Mouse (Mus musculus) bone marrow, adult 2 months (tissue): Measurements from ENCODE around the gene Smim5. TPM values are rescaled to one million over a fixed set of nuclear protein-coding genes. Genes with fewer than 3 reads are reported as not detected.

Experiments
- H3K27ac ChIP-seq: fragments of 200-500 bp; 2 replicates; pipeline ENCODE4 v1.5.1; 2012; ENCODE audit warnings: low read depth, mild to moderate bottlenecking, control low read depth, inconsistent platforms, low read length; ENCODE audit not compliant: control insufficient read depth, poor library complexity, insufficient read depth
- H3K4me1 ChIP-seq: fragments of 200-500 bp; 2 replicates; pipeline ENCODE4 v1.6.1; 2011; ENCODE audit warnings: low read length; ENCODE audit not compliant: control insufficient read depth, insufficient read depth
- H3K4me3 ChIP-seq: fragments of 200-500 bp; replicated peaks from 2 replicates; pipeline ENCODE3; 2011; ENCODE audit warnings: mild to moderate bottlenecking, low read depth, low read length, control low read depth; ENCODE audit not compliant: control insufficient read depth
- CTCF ChIP-seq: fragments of 200-500 bp; IDR thresholded peaks from 2 replicates; pipeline ENCODE4 v1.5.1; 2011; ENCODE audit warnings: low read length, control low read depth; ENCODE audit not compliant: control insufficient read depth, insufficient read depth
- POLR2A ChIP-seq: fragments of 200-500 bp; IDR thresholded peaks from 2 replicates; pipeline ENCODE4 v1.6.1; 2011; ENCODE audit warnings: low read depth, mild to moderate bottlenecking, control low read depth, low read length, borderline replicate concordance; ENCODE audit not compliant: control insufficient read depth
- WGBS: fragments of 180-500 bp; shearing (Covaris S2); methylation state at CpG from one replicate; pipeline ENCODE4 v1.1.7; 2018; 5-methylcytosine and 5-hydroxymethylcytosine counted together
- polyA plus RNA-seq: library from polyadenylated mRNA; stranded (reverse); fragments of >200 nt; gene quantifications from 2 replicates; pipeline ENCODE4 v1.2.4, GENCODE M21; 2011; ENCODE audit warnings: low replicate concordance; ENCODE audit not compliant: missing spikeins, insufficient read depth, insufficient read length

The Smim5 gene
- polyA plus RNA-seq, 1 experiment: 74.9 TPM

DNA sequence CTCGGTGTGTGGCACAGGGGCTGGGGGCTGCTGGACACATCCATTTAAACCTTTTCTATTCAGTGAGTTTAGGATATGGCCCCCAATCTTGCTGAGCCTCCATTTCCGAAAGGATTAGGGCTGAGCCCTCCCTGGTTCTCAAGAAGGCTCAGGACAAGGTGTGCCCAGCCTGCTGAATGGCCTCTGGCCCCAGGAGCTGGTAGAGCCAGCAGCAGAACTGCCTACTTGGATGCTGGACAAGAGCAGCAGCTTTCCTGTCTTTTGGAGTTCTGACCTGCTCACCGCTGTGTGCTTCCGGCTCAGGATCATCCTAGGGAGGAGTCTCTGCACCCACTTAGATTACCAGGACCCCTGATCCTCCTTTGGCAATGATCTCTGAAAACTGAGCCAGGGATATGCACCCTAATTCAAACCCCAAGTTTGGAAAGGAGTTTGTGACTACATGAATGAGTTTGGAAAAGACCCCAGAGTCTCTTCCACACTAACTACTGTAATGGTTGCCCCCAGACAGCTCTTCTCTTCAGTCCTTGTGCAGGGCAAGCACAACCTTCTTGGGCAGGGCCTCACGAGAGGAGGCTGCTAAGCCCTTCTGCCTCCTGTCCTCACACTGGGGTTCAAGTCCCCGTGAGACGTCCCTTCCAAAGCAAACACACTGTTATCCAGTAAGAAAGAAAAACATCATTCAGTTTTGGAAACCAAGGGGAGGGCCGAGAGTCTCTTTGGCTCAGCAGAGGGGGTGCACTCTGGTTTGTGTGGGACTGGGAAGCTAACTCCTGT is 983 bp downstream of the Smim5 start:
- 44% methylated on average over 8 of the region's 8 CpGs for WGBS
- H3K4me1 ChIP-seq: peaks cover 20% of the 10 kb centered on the region
- H3K27ac ChIP-seq: peak overlapping the region; percentile 96
- TF ChIP-seq CTCF (no peak), POLR2A (no peak)
- H3K4me3 ChIP-seq: peak overlapping the region; percentile 70

DNA sequence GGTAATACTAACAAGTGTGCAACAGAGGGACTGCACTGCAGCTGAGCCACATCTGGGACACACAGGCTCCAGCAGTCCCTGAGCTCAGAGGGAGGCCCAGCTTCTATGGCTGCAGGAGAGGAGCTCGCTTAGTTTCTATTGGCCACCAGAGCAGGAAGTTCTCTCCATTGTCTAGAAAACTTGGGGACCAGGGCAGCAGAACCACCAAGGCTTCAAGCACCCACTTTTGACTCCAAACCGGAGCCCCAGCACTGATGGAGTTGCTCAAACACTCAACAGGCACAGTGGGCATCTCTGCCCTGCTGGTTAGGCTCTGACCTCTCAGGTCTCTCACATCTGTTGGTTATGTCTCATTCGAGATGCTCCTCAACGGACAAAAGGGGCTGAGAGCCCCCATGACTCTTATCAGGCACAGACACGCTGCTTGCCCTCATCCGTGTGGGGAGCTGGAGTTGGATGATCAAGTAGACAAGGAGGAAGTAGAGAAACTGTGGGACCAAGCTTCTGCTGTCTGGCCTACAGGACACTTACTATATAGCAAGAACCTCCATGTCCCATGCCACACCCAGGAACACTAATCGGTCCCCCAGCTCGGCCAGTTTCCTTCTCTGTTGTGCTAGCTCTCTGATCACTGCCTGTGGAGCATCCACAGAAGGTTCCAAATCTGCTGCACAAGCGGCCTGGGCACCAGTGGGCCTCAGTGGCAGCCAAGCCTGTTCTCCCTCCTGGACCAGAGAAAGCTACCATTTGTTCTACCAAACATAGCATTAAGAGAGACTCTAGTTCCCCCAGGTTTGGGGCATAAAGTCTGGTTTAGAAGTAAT is 1.8 kb downstream of the Smim5 start:
- WGBS: 20% methylated on average over 9 of the region's 9 CpGs
- peak overlapping the region; percentile 70 for H3K4me3 ChIP-seq
- peaks cover 20% of the 10 kb centered on the region for H3K4me1 ChIP-seq
- peak overlapping the region; percentile 96 for H3K27ac ChIP-seq
- TF ChIP-seq POLR2A: peak; percentile 34; the same call in 1 of the 2 replicates
- TF ChIP-seq CTCF: 0 out of 2 replicates have a peak, but pooled peaks have one; percentile 13

DNA sequence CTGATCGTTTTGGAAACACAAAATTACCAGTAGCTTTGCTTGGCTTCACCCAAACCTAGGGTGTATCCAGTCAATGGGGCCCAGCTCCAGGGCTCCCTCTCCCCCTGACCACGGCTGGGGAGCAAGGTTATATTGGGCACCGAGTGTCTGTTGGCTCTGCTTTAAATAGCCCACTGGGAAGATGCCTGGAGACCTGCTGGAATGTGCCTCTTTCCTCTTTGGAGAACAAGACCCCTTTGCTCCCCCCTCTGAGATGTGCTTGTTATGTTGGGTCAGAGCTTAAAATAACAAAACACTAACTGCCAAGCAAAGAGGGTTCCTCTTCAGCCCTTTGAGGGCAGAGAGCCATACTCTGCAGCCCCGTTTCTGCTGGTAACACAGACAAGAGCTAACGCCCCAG is 2.4 kb downstream of the Smim5 start:
- H3K4me1 ChIP-seq: peaks cover 20% of the 10 kb centered on the region
- H3K27ac ChIP-seq: peak overlapping the region; percentile 96
- peak overlapping the region; percentile 39 for H3K4me3 ChIP-seq
- 28% methylated on average over 5 of the region's 5 CpGs for WGBS
- TF ChIP-seq CTCF: no peak
- no peak for TF ChIP-seq POLR2A

DNA sequence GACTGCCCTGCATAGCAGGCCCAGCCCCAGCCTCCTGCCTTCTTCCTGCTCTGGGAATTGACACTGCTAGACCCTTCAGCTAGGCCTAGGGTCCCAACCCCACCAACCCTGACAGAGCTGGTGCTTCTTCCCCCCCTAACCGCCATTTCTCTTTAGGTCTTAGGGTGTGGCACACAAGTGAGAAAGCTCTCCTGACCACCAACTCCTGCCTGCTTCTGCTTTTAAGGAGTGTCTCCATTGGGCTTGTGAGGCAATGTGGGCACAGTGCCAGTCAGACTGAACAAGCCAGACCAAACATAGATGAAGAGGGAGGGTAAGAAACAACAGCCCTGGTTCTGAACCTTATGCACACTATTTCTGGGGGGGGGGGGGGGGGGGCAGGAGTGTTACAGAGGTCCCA is 3.1 kb downstream of the Smim5 start:
- WGBS: 5% methylated on average over 1 of the region's 1 CpGs
- H3K27ac ChIP-seq: peak overlapping the region; percentile 96
- no peak for TF ChIP-seq CTCF
- TF ChIP-seq POLR2A: peak; percentile 24; the same call in 1 of the 2 replicates
- peaks cover 20% of the 10 kb centered on the region for H3K4me1 ChIP-seq
- peak overlapping the region; percentile 39 for H3K4me3 ChIP-seq

DNA sequence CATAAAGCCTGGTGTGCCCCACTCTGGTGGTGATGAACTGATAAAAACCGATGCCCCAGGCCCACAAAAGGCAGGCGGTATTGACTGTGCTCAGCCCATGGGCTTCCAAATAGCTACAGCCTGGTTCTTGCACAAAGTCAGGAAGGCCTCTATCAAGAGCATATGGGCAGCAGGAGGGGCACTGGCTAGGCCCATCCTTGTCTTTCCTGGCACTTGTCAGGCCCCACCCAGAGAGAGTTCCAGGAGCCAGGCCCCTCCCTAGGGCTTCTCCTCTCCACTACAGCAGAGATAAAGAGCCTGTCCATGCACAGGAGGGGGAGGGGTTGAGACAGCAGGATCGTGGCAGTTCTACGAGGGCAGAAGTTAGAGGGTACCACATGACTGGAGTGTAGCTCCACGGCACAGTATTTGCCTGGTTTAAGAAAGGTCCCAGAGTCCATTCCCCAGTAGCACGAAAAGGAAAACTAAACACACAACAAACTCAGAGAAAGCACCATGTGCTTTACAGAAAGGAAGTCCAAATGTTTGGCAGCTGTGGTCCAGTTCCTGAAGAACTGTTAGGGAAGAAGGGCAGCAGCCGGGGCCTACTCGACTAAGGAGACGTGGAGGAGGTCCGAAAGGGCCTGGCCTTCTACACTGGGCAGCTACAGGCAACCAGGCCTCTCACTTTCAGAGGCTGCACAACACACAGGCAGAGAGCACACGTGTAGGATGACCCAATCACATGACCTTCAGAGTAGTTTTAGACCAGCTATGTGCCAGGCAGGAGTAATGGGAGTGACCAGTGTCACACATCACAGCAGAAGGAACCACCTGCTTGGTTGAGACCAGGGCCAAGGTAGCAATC is 3.8 kb downstream of the Smim5 start:
- Histone ChIP-seq H3K4me1 (peaks cover 18% of the 10 kb centered on the region; the same call in 1 of the 2 replicates), H3K27ac (peak overlapping the region; percentile 96), H3K4me3 (no peak overlapping the region)
- TF ChIP-seq CTCF: no peak
- peak; percentile 16; the same call in 1 of the 2 replicates for TF ChIP-seq POLR2A
- 23% methylated on average over 11 of the region's 11 CpGs for WGBS

DNA sequence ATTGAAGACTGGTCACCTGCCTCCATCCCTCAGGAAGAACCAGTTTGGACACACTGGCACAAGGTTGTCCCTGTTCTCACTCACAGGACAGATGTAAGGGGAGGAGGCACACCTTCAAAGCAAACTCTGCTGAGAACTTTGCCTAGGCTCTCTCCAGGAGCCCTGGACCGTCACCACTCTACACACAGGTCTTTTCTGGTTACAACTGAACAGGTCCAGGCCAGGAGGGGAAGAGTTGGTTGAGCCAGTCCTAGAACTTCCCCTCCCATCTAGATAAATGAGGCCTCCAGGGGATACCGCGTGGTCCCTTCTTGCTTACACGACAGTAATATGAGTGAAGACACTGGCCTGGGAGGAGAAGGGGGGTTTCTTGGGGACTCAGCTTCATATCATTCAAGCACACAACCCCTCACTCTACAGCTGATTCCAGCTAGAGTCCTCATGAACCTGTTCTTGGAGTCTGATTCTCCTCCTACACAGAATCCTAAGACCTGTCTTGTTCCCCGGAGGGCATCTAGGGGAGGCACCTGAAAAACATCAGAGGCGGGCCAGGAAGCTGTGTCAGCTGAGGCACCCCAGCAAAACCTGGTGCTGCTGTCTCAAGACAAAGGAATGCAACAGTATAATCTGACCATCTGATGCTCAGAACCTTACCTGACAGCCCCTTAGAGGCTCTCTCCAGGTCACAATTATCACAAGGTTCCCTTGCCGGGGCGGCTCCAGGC is 4.6 kb downstream of the Smim5 start:
- WGBS: 62% methylated on average over 8 of the region's 8 CpGs
- no peak overlapping the region for H3K4me3 ChIP-seq
- peak overlapping the region; percentile 96 for H3K27ac ChIP-seq

DNA sequence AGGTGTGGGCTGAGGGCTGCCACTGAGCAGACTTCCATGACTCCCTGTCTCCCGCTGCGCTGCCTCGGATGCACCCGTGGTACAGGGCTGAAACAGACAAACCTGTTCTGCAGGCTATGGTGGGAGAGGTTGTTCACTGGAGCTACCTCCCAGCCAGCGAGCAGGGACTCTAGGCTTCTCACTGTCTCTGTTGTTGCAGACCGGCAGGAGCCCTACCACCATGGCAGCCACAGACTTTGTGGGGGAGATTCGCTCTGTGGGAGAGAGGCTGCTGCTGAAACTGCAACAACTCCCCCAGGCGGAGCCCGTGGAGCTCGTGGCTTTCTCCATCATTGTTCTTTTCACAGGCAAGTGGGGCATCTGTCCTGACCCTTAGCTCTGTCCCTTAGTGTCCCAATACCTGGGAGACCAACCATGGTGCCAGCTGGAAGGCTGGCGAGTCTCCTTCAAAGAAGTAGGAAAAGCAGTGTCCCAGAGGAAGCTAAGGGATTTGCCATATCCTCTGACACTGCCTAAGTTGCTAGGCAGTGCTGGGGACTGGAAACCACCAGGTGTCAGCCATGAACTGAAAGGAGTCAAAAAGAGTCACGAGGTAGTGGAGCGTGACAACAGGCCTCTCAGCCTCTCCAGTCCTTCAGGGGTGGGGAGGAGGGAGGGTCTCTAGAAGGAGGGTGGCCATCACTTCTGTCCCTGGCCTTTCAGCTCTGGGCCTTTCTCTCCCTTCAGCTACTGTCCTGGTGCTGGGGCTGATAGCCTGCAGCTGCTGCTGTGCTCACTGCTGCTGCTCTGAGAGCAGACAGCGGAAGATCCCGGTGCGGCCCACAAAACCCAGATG is 5.4 kb downstream of the Smim5 start:
- WGBS: 83% methylated on average over 16 of the region's 16 CpGs
- Histone ChIP-seq H3K4me3 (no peak overlapping the region), H3K4me1 (peaks cover 19% of the 10 kb centered on the region), H3K27ac (peak overlapping the region; percentile 96)
- 0 out of 2 replicates have a peak, but pooled peaks have one; percentile 4 for TF ChIP-seq CTCF
- no peak for TF ChIP-seq POLR2A

More for the DNA sequence above, 4.6 kb downstream of the Smim5 start:
- TF ChIP-seq CTCF: no peak
- TF ChIP-seq POLR2A: no peak
- peaks cover 18% of the 10 kb centered on the region for H3K4me1 ChIP-seq
